Mouse (Mus musculus) liver, postnatal 0 days (tissue): Measurements from ENCODE around the gene Vgf.

ENCODE experiments used
- CTCF ChIP-seq: sonication (generic); IDR thresholded peaks from 2 replicates; pipeline ENCODE4 v1.5.1; 2016; ENCODE audit warnings: antibody characterized with exemption, low read depth
- EP300 ChIP-seq: IDR thresholded peaks from 2 replicates; pipeline ENCODE4 v1.6.1; 2016; ENCODE audit warnings: antibody characterized with exemption, low read depth, mild to moderate bottlenecking

- no peak for TF ChIP-seq EP300
- TF ChIP-seq CTCF: no peak
These were observed 5.2 kb downstream of the Vgf start for GRCm38 (mm10) chr5:137031076-137032032.
